Mouse (Mus musculus) liver, postnatal 0 days (tissue): Measurements from ENCODE around the gene Gm12166.

Source experiments
- CTCF ChIP-seq: sonication (generic); IDR thresholded peaks from 2 replicates; pipeline ENCODE4 v1.5.1; 2016; ENCODE audit warnings: antibody characterized with exemption, low read depth
- EP300 ChIP-seq: IDR thresholded peaks from 2 replicates; pipeline ENCODE4 v1.6.1; 2016; ENCODE audit warnings: antibody characterized with exemption, low read depth, mild to moderate bottlenecking

DNA sequence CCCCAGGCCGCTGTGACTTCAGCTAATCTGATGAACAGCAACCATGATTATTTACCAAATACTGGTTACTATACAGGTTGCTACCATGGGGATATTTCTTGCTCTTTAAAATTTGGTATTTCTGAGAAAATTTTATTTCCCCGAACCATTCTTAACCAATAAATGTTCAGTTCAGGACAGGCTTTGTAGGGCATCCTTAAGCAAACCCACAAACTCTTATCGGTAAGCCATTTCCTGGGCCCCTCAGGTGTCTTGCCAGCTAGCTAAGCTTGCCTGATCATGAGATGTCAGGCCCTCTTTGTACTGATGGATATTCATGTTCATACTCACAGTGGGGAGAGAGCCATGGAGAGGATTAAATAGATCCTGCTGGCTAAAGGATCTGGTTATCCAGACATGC is 34.3 kb upstream of the Gm12166 start:
- TF ChIP-seq CTCF, result no peak
- TF ChIP-seq EP300, result no peak
